Comparison of ENCODE assay signal across 28 mouse cellular contexts in the genomic region with DNA sequence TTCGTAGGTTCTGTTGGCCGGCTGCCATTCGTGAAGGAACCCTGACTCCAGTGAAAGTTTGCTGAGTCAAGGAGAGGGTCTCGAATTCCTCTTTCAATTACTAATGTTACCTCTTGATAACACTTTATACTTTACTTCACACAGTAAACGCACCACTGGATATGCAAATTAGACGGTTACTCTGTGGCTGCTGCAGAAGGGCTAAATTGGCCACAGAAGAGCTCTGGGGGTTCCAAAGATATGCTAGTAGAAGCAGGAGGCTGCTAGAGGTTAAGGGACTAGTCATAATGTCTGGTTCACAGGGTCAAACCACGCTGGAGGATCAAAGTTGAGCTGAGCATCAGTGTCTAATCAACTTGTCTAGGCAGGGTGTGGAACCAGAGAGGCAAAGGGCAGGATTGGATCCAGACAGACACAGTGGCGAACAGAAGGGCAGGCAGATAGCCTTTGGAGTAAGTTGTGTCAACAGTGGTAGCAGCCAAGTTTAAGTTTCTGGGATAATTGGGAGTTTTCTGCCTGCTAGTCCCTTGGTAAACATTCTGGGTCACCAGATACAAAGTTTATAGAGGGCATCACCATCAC.
DNase-seq lines count a peak whose midpoint lies in the region; ATAC-seq and TF ChIP-seq lines count a peak whose summit lies in the region.
"Had no signal": no experiment of that assay in that cellular context is flagged by ENCODE, and none has a peak within 500 bp of the region (broad histone marks: within the 10 kb centered on the region; RNA-seq: fewer than 3 reads in every experiment).

No protein-coding gene starts in this region.

- peak; percentile 79 for ATAC-seq in intestine, postnatal 0 days
- no peak for ATAC-seq in intestine, embryonic 16.5 days
- peak; percentile 88 for ATAC-seq in Patski
- peak; percentile 66 for ATAC-seq in liver, embryonic 13.5 days (ENCODE audit: low read depth)
- peak; percentile 44; the same call in 1 of the 2 replicates for ATAC-seq in neutrophil, adult 5-6 weeks (ENCODE audit: extremely low read depth, insufficient number of reproducible peaks, low FRiP score, poor library complexity, severe bottlenecking)
- no peak for ATAC-seq in activated CD4-positive, CD25-positive, alpha-beta regulatory T cell, adult 4 months
- ATAC-seq: forebrain, embryonic 16.5 days; midbrain, embryonic 15.5 days had no signal

- no peak overlapping the region for H3K4me3 ChIP-seq in intestine, postnatal 0 days (ENCODE audit: low read depth, low read length)
- H3K4me3 ChIP-seq in intestine, embryonic 16.5 days (ENCODE audit: low read length) = no peak overlapping the region
- H3K4me3 ChIP-seq in liver, embryonic 13.5 days (replicated peaks) = no peak overlapping the region
- H3K4me3 ChIP-seq: erythroblast, embryonic 14.5 days; heart, adult 2 months; heart, embryonic 12.5 days; limb, embryonic 13.5 days; midbrain, embryonic 15.5 days; neural tube, embryonic 12.5 days had no signal

- TF ChIP-seq CTCF in intestine, postnatal 0 days (IDR thresholded peaks at IDR 0.05; ENCODE audit: low read depth) = no peak
- TF ChIP-seq CTCF in Patski (IDR thresholded peaks at IDR 0.05) = no peak

- POLR2A ChIA-PET in Patski (lab: Charles Lee) = no interaction called here

- in situ Hi-C loops in Patski (cut with MboI; ENCODE audit: low pct_unique_long_range_greater_than_20kb) = no loop called here

- H3K27ac ChIP-seq in intestine, postnatal 0 days (ENCODE audit: low read depth, low read length) = no peak overlapping the region
- no peak overlapping the region for H3K27ac ChIP-seq in intestine, embryonic 16.5 days (ENCODE audit: low read length)
- H3K27ac ChIP-seq in liver, embryonic 13.5 days = no peak overlapping the region
- H3K27ac ChIP-seq: heart, adult 2 months; hindbrain, embryonic 14.5 days; limb, embryonic 13.5 days; midbrain, embryonic 15.5 days; neural tube, embryonic 12.5 days; stomach, postnatal 0 days had no signal

- 66% methylated on average over 8 of the region's 8 CpGs for WGBS in intestine, postnatal 0 days
- WGBS in intestine, embryonic 16.5 days = 64% methylated on average over 8 of the region's 8 CpGs
- WGBS in liver, embryonic 13.5 days (ENCODE audit: insufficient replicate concordance) = 55% methylated on average over 8 of the region's 8 CpGs

- H3K27me3 ChIP-seq in intestine, postnatal 0 days (replicated peaks; ENCODE audit: control insufficient read depth, insufficient read depth, low read length) = no peaks in the 10 kb centered on the region
- no peaks in the 10 kb centered on the region for H3K27me3 ChIP-seq in intestine, embryonic 16.5 days (replicated peaks; ENCODE audit: control insufficient read depth, insufficient read depth, low read length)
- no peaks in the 10 kb centered on the region for H3K27me3 ChIP-seq in Patski
- H3K27me3 ChIP-seq in liver, embryonic 13.5 days = no peaks in the 10 kb centered on the region
- H3K27me3 ChIP-seq: heart, embryonic 12.5 days; limb, embryonic 13.5 days; midbrain, embryonic 15.5 days; neural tube, embryonic 12.5 days had no signal

- no peaks in the 10 kb centered on the region for H3K36me3 ChIP-seq in intestine, postnatal 0 days (ENCODE audit: control insufficient read depth, insufficient read depth)
- H3K36me3 ChIP-seq in intestine, embryonic 16.5 days (ENCODE audit: control insufficient read depth, insufficient read depth, low read length) = no peaks in the 10 kb centered on the region
- no peaks in the 10 kb centered on the region for H3K36me3 ChIP-seq in liver, embryonic 13.5 days
- H3K36me3 ChIP-seq: heart, embryonic 12.5 days; limb, embryonic 13.5 days; midbrain, embryonic 15.5 days; neural tube, embryonic 12.5 days had no signal

- no peak overlapping the region for H3K4me2 ChIP-seq in intestine, postnatal 0 days (replicated peaks; ENCODE audit: low read depth)
- no peak overlapping the region for H3K4me2 ChIP-seq in intestine, embryonic 16.5 days (ENCODE audit: low read depth, low read length)
- H3K4me2 ChIP-seq in liver, embryonic 13.5 days = no peak overlapping the region
- H3K4me2 ChIP-seq: heart, embryonic 12.5 days; hindbrain, embryonic 14.5 days; limb, embryonic 13.5 days; lung, embryonic 14.5 days; midbrain, embryonic 15.5 days; neural tube, embryonic 12.5 days had no signal

- DNase-seq in Patski (ENCODE audit: low read depth, low spot score) = no peak
- DNase-seq in liver, embryonic 13.5 days = no peak
- no peak for DNase-seq in cerebellum, adult 11 months
- no peak for DNase-seq in left cerebral cortex, adult 11 months (ENCODE audit: low spot score)
- DNase-seq: adrenal gland, postnatal 25 days; cerebellum, adult 18-20 months; cerebellum, postnatal 10 days; heart, adult 2 months; kidney, adult 18-20 months; kidney, postnatal 4 days; layer of hippocampus, postnatal 36 days; lung, embryonic 14.5 days; lung, postnatal 14 days; right cerebral cortex, postnatal 14 days; thymus, adult 18-20 months; thymus, postnatal 36 days had no signal

- H3K4me1 ChIP-seq in intestine, postnatal 0 days (replicated peaks; ENCODE audit: control insufficient read depth, insufficient read depth, low read length) = no peaks in the 10 kb centered on the region
- no peaks in the 10 kb centered on the region for H3K4me1 ChIP-seq in intestine, embryonic 16.5 days (ENCODE audit: control insufficient read depth, insufficient read depth, low read length)
- no peaks in the 10 kb centered on the region for H3K4me1 ChIP-seq in liver, embryonic 13.5 days (replicated peaks)
- H3K4me1 ChIP-seq: heart, embryonic 12.5 days; limb, embryonic 13.5 days; midbrain, embryonic 15.5 days; neural tube, embryonic 12.5 days had no signal

- H3K9ac ChIP-seq in intestine, postnatal 0 days (ENCODE audit: low read depth, low read length) = no peak overlapping the region
- H3K9ac ChIP-seq in intestine, embryonic 16.5 days (ENCODE audit: low read depth, low read length) = no peak overlapping the region
- no peak overlapping the region for H3K9ac ChIP-seq in liver, embryonic 13.5 days
- H3K9ac ChIP-seq: heart, embryonic 12.5 days; hindbrain, embryonic 14.5 days; limb, embryonic 13.5 days; lung, embryonic 14.5 days; midbrain, embryonic 15.5 days; neural tube, embryonic 12.5 days had no signal

- no peaks in the 10 kb centered on the region for H3K9me3 ChIP-seq in intestine, postnatal 0 days (ENCODE audit: control insufficient read depth)
- no peaks in the 10 kb centered on the region for H3K9me3 ChIP-seq in intestine, embryonic 16.5 days (ENCODE audit: control insufficient read depth, low read length)
- no peaks in the 10 kb centered on the region for H3K9me3 ChIP-seq in liver, embryonic 13.5 days (replicated peaks)
- H3K9me3 ChIP-seq: heart, embryonic 12.5 days; limb, embryonic 13.5 days; midbrain, embryonic 15.5 days; neural tube, embryonic 12.5 days had no signal

- CTCF ChIA-PET in Patski (lab: Charles Lee) = no interaction called here

Comparison
In these comparisons a context has a peak if more than half of its experiments do, and no peak if none do; other contexts are left out.
1. ATAC-seq: peak in intestine, postnatal 0 days (single experiment), Patski (single experiment), liver, embryonic 13.5 days (single experiment) and neutrophil, adult 5-6 weeks (single experiment); none in intestine, embryonic 16.5 days (single experiment) and activated CD4-positive, CD25-positive, alpha-beta regulatory T cell, adult 4 months (single experiment).